Mouse (Mus musculus): ENCODE measurements around the gene Rhox4f.
"Not testable (repeated sequence)": the region's sequence is repeated elsewhere in the genome, so short reads cannot be mapped to it uniquely, and the experiment has no call there.

GRCm38 (mm10) chrX:37607604-37608003, at the start of gene Rhox4f:
- not testable (repeated sequence) for TF ChIP-seq CTCF (IDR thresholded peaks at IDR 0.05; ENCODE audit: borderline replicate concordance, control insufficient read depth, extremely low read depth, insufficient read depth, low read length, poor library complexity); POLR2A (IDR thresholded peaks at IDR 0.05; ENCODE audit: control insufficient read depth, extremely low read depth, insufficient read depth, low read length, poor library complexity)

Measured in thymus, adult 2 months (tissue).